Mouse (Mus musculus): ENCODE measurements around the gene H2afy2. TPM values are rescaled to one million over a fixed set of nuclear protein-coding genes. Genes with fewer than 3 reads are reported as not detected.

Gene H2afy2
- polyA plus RNA-seq, 1 experiment from 2014 or later: 109 TPM

DNA sequence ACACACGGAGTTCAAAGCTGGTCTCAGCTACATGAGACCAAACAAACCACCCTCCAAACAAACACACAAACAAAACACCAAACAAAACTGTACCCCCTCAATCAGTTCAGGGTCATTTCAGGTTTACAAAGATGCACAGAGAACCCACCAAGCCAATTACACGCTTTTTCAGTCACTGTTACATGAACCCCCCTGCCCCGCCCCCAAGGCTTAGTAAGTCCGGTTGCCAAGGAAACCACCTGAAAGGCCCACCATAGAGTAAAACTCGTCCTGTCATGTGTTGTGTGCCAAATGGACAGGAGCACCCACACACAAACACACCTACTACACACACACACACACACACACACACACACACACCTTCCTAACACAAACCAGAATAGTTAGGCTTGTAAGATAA lies 18.4 kb downstream of the H2afy2 start:
- ATAC-seq (ENCODE audit: insufficient number of reproducible peaks, insufficient read depth, low FRiP score, low read depth): no peak
- Histone ChIP-seq H3K4me3 (ENCODE audit: low read depth, low read length) (no peak overlapping the region), H3K4me2 (replicated peaks; ENCODE audit: low read depth, low read length) (no peak overlapping the region), H3K36me3 (ENCODE audit: control insufficient read depth, insufficient read depth, low read length) (no peaks in the 10 kb centered on the region), H3K9me3 (ENCODE audit: control insufficient read depth, low read depth, low read length) (no peaks in the 10 kb centered on the region), H3K9ac (replicated peaks; ENCODE audit: low read depth, low read length) (no peak overlapping the region), H3K27me3 (ENCODE audit: control insufficient read depth, insufficient read depth, low read length) (no peaks in the 10 kb centered on the region), H3K27ac (ENCODE audit: low read length) (no peak overlapping the region), H3K4me1 (ENCODE audit: control insufficient read depth, insufficient read depth, low read length) (peaks cover 10% of the 10 kb centered on the region)
- 66% methylated on average over 5 of the region's 5 CpGs for WGBS

DNA sequence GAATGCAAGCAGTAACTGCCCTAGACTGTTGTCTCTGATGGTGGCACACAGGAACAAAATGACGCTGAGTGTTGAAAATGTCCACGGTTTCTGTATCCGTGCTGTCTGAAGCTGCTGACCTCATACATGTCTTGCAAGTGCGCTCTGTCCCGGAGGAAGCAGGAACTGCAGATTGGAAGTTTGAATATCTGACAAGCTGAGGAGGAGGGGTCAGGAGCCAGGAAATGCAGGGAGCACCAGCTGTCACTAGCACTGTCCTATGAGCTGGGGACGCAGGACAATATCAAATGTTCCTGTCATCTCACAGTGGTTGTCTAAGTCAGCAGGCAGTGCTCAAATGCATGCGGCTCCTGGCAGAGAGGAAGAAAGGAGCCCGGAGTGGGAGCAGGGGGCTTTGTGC lies 19.3 kb downstream of the H2afy2 start:
- Histone ChIP-seq H3K27me3 (ENCODE audit: control insufficient read depth, insufficient read depth, low read length) (no peaks in the 10 kb centered on the region), H3K4me1 (ENCODE audit: control insufficient read depth, insufficient read depth, low read length) (peaks cover 16% of the 10 kb centered on the region), H3K36me3 (ENCODE audit: control insufficient read depth, insufficient read depth, low read length) (no peaks in the 10 kb centered on the region), H3K27ac (ENCODE audit: low read length) (no peak overlapping the region), H3K4me3 (ENCODE audit: low read depth, low read length) (no peak overlapping the region), H3K4me2 (replicated peaks; ENCODE audit: low read depth, low read length) (no peak overlapping the region), H3K9ac (replicated peaks; ENCODE audit: low read depth, low read length) (no peak overlapping the region), H3K9me3 (ENCODE audit: control insufficient read depth, low read depth, low read length) (no peaks in the 10 kb centered on the region)
- WGBS: 73% methylated on average over 8 of the region's 8 CpGs
- no peak for ATAC-seq (ENCODE audit: insufficient number of reproducible peaks, insufficient read depth, low FRiP score, low read depth)

DNA sequence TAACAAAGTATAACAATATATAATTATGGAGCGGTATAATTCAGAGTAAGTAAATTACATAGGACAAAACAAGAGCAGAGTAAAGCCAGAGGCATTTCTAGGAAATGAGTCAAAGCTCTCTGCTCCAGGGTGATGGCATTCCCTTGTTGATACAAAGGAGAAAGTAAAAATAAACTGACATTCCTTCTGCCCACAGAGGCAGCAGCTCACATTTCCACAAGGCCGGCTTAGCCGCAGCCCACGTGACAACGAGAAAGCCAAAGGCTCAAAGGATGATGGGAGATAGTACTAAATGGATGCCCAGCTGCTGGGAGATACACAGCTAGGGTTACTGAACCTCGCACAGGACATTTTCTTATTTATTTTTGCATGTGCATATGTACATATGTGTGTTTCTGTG lies 24.1 kb downstream of the H2afy2 start:
- Histone ChIP-seq H3K4me1 (ENCODE audit: control insufficient read depth, insufficient read depth, low read length) (peaks cover 6% of the 10 kb centered on the region), H3K27ac (ENCODE audit: low read length) (no peak overlapping the region), H3K9ac (replicated peaks; ENCODE audit: low read depth, low read length) (no peak overlapping the region), H3K4me2 (replicated peaks; ENCODE audit: low read depth, low read length) (no peak overlapping the region), H3K9me3 (ENCODE audit: control insufficient read depth, low read depth, low read length) (no peaks in the 10 kb centered on the region), H3K36me3 (ENCODE audit: control insufficient read depth, insufficient read depth, low read length) (peaks cover 10% of the 10 kb centered on the region), H3K4me3 (ENCODE audit: low read depth, low read length) (no peak overlapping the region), H3K27me3 (ENCODE audit: control insufficient read depth, insufficient read depth, low read length) (no peaks in the 10 kb centered on the region)
- 22% methylated on average over 6 of the region's 6 CpGs for WGBS
- ATAC-seq (ENCODE audit: insufficient number of reproducible peaks, insufficient read depth, low FRiP score, low read depth): peak; percentile 56; the same call in 1 of the 2 replicates

DNA sequence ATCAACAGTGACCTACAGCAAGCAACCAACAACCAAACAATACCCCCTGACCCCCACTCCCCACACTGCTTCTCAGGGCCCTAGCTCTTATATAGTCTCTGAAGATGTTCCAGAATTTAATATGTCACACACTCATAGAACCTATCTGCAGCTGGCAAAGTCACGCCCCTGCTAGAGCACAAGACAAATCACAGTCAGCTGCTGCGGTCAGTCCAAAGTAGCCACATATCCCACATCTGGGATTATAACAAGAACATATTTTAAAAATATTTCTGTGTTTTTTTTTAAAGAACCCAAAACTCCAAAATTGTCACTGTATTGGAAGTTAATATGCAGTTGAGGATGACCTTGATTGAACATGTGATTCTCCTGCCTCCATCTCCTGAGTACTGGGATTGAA lies 25.0 kb downstream of the H2afy2 start:
- ATAC-seq (ENCODE audit: insufficient number of reproducible peaks, insufficient read depth, low FRiP score, low read depth): no peak
- H3K9me3 ChIP-seq (ENCODE audit: control insufficient read depth, low read depth, low read length): no peaks in the 10 kb centered on the region
- WGBS: 85% methylated on average over 2 of the region's 2 CpGs
- peaks cover 6% of the 10 kb centered on the region; the same call in 1 of the 2 replicates for H3K4me1 ChIP-seq (ENCODE audit: control insufficient read depth, insufficient read depth, low read length)
- H3K27me3 ChIP-seq (ENCODE audit: control insufficient read depth, insufficient read depth, low read length): no peaks in the 10 kb centered on the region
- H3K27ac ChIP-seq (ENCODE audit: low read length): no peak overlapping the region
- H3K36me3 ChIP-seq (ENCODE audit: control insufficient read depth, insufficient read depth, low read length): peaks cover 15% of the 10 kb centered on the region
- no peak overlapping the region for H3K9ac ChIP-seq (replicated peaks; ENCODE audit: low read depth, low read length)
- H3K4me3 ChIP-seq (ENCODE audit: low read depth, low read length): no peak overlapping the region
- H3K4me2 ChIP-seq (replicated peaks; ENCODE audit: low read depth, low read length): no peak overlapping the region

DNA sequence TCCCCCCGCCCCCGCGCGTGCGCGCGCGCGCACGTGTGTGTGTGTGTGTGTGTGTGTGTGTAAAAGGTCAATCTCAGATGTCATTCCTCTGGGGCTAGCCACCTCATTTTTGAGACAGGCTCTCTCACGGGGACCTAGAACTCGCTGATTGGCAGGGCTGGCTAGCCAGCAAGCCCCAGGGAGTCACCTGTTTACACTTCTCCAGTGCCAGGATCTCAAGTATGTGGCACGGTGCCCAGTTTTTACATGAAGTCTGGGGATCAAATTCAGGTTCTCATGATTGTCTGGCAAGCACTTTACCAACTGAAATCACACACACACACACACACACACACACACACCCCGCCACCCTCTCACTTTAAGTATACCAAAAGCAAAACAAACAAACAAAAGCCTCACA lies 26.9 kb downstream of the H2afy2 start:
- no peak overlapping the region for H3K4me2 ChIP-seq (replicated peaks; ENCODE audit: low read depth, low read length)
- H3K4me3 ChIP-seq (ENCODE audit: low read depth, low read length): no peak overlapping the region
- peaks cover 23% of the 10 kb centered on the region for H3K36me3 ChIP-seq (ENCODE audit: control insufficient read depth, insufficient read depth, low read length)
- H3K9me3 ChIP-seq (ENCODE audit: control insufficient read depth, low read depth, low read length): no peaks in the 10 kb centered on the region
- no peak overlapping the region for H3K27ac ChIP-seq (ENCODE audit: low read length)
- 86% methylated on average over 14 of the region's 14 CpGs for WGBS
- no peaks in the 10 kb centered on the region for H3K27me3 ChIP-seq (ENCODE audit: control insufficient read depth, insufficient read depth, low read length)
- ATAC-seq (ENCODE audit: insufficient number of reproducible peaks, insufficient read depth, low FRiP score, low read depth): no peak; the same call in 1 of the 2 replicates
- peaks cover 6% of the 10 kb centered on the region; the same call in 1 of the 2 replicates for H3K4me1 ChIP-seq (ENCODE audit: control insufficient read depth, insufficient read depth, low read length)
- no peak overlapping the region for H3K9ac ChIP-seq (replicated peaks; ENCODE audit: low read depth, low read length)

DNA sequence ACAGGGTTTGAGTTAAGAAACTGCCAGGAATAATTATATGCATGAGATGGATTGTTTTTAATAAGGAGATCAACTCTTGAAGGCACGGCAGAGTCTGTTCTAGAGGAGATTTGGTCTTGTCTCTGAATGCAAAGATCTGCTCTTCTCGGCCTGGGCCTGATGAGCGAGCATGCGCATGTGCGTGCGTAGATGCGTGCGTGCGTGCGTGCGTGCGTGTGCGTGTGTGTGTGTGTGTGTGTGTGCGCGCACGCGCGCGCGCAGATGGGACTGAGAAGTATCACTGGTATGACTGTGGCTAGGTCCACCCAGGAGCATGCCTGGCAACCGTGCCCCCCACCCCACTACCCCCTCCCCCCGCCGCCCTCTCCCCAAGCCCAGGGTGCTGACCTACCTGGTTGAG lies 30.9 kb downstream of the H2afy2 start:
- Histone ChIP-seq H3K4me2 (replicated peaks; ENCODE audit: low read depth, low read length) (no peak overlapping the region), H3K27me3 (ENCODE audit: control insufficient read depth, insufficient read depth, low read length) (no peaks in the 10 kb centered on the region), H3K4me1 (ENCODE audit: control insufficient read depth, insufficient read depth, low read length) (no peaks in the 10 kb centered on the region), H3K36me3 (ENCODE audit: control insufficient read depth, insufficient read depth, low read length) (peaks cover 46% of the 10 kb centered on the region), H3K4me3 (ENCODE audit: low read depth, low read length) (no peak overlapping the region), H3K9me3 (ENCODE audit: control insufficient read depth, low read depth, low read length) (no peaks in the 10 kb centered on the region), H3K27ac (ENCODE audit: low read length) (no peak overlapping the region), H3K9ac (replicated peaks; ENCODE audit: low read depth, low read length) (no peak overlapping the region)
- ATAC-seq (ENCODE audit: insufficient number of reproducible peaks, insufficient read depth, low FRiP score, low read depth): no peak
- WGBS: 96% methylated on average over 23 of the region's 23 CpGs

DNA sequence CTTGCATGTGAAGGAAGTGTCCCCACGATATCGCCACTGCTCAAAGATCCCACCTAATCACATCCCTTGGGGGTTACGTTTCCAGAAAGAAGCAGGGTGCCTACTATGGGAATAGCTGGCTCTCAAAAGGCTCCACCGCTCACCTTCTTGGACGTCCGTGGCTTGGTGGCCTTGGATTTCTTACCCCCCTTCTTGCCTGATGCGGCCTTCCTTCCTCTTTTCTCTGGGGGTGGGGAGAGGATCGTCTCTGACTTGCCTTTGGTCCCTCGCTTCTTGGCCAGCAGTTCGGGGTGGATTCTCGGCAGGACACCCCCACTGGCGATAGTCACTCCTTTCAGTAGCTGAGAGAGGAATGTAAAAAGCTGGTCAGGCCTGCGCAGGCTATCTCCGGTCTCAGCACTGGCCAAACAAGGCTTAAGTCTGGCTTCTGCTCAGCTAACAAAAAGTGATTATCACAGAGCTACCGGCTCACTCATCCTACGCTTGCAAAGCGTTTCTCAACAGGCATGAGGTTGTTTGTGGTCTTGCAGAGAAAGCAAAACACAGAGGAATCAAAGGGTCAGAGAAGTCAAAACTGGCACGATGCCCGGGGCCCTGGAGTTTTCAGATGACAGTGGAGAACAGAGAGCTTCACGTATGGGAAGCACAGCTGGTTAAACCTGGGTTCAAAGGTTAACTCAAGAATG lies 32.3 kb downstream of the H2afy2 start:
- H3K9ac ChIP-seq (replicated peaks; ENCODE audit: low read depth, low read length): no peak overlapping the region
- H3K27ac ChIP-seq (ENCODE audit: low read length): no peak overlapping the region
- no peaks in the 10 kb centered on the region for H3K27me3 ChIP-seq (ENCODE audit: control insufficient read depth, insufficient read depth, low read length)
- no peaks in the 10 kb centered on the region for H3K4me1 ChIP-seq (ENCODE audit: control insufficient read depth, insufficient read depth, low read length)
- H3K9me3 ChIP-seq (ENCODE audit: control insufficient read depth, low read depth, low read length): no peaks in the 10 kb centered on the region
- no peak overlapping the region for H3K4me2 ChIP-seq (replicated peaks; ENCODE audit: low read depth, low read length)
- WGBS: 85% methylated on average over 20 of the region's 20 CpGs
- no peak overlapping the region for H3K4me3 ChIP-seq (ENCODE audit: low read depth, low read length)
- peaks cover 60% of the 10 kb centered on the region for H3K36me3 ChIP-seq (ENCODE audit: control insufficient read depth, insufficient read depth, low read length)
- no peak for ATAC-seq (ENCODE audit: insufficient number of reproducible peaks, insufficient read depth, low FRiP score, low read depth)

DNA sequence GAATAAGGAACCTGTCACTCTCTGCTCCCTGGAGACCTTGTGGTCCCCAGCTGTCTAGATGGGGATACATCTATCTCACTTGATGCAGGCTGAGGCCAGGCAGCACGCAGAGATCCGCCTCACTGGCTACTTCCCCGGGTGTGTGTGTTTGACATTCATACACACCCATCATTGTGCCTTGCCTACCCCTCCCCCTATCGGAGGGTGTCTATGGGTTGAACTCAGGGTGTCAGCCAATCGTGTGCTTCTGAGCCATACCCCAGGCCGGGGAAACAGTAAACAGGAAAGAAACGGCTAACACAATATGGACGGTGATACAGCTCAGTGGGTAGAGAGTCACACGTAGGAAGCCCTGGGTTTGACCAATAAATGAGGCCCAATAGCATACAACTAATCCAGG lies 33.9 kb downstream of the H2afy2 start:
- 0 out of 2 replicates have a peak, but pooled peaks cover 4% of the 10 kb centered on the region for H3K9me3 ChIP-seq (ENCODE audit: control insufficient read depth, low read depth, low read length)
- ATAC-seq (ENCODE audit: insufficient number of reproducible peaks, insufficient read depth, low FRiP score, low read depth): 0 out of 2 replicates have a peak, but pooled peaks have one; percentile 23
- no peaks in the 10 kb centered on the region for H3K27me3 ChIP-seq (ENCODE audit: control insufficient read depth, insufficient read depth, low read length)
- H3K36me3 ChIP-seq (ENCODE audit: control insufficient read depth, insufficient read depth, low read length): peaks cover 67% of the 10 kb centered on the region
- WGBS: 70% methylated on average over 9 of the region's 9 CpGs
- H3K4me3 ChIP-seq (ENCODE audit: low read depth, low read length): no peak overlapping the region
- no peak overlapping the region for H3K4me2 ChIP-seq (replicated peaks; ENCODE audit: low read depth, low read length)
- H3K27ac ChIP-seq (ENCODE audit: low read length): no peak overlapping the region
- no peaks in the 10 kb centered on the region for H3K4me1 ChIP-seq (ENCODE audit: control insufficient read depth, insufficient read depth, low read length)
- H3K9ac ChIP-seq (replicated peaks; ENCODE audit: low read depth, low read length): no peak overlapping the region

DNA sequence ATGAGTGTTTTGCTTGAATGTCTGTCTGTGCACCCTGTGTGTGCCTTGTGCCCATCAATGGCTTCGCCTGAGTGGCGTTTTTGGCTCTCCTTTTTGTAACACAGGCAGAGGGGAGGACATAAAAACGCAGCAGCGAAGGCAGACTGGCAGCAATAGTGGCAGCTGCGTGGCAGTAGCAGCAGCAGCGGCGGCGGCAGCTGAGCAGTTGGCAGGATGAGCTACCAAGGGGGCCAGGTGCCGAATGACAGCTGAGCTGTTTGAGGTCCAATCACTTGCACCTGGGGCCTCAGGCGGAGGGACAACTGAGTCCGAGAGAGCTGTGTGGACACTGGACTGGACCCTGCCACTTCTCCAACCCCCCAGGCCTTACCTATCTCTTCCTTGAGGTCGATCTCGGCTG lies 36.6 kb downstream of the H2afy2 start:
- peaks cover 78% of the 10 kb centered on the region for H3K36me3 ChIP-seq (ENCODE audit: control insufficient read depth, insufficient read depth, low read length)
- no peak overlapping the region for H3K4me3 ChIP-seq (ENCODE audit: low read depth, low read length)
- H3K9ac ChIP-seq (replicated peaks; ENCODE audit: low read depth, low read length): no peak overlapping the region
- no peaks in the 10 kb centered on the region for H3K27me3 ChIP-seq (ENCODE audit: control insufficient read depth, insufficient read depth, low read length)
- 0 out of 2 replicates have a peak, but pooled peaks cover 4% of the 10 kb centered on the region for H3K9me3 ChIP-seq (ENCODE audit: control insufficient read depth, low read depth, low read length)
- ATAC-seq (ENCODE audit: insufficient number of reproducible peaks, insufficient read depth, low FRiP score, low read depth): no peak
- WGBS: 95% methylated on average over 13 of the region's 13 CpGs
- H3K4me1 ChIP-seq (ENCODE audit: control insufficient read depth, insufficient read depth, low read length): no peaks in the 10 kb centered on the region
- H3K27ac ChIP-seq (ENCODE audit: low read length): no peak overlapping the region
- no peak overlapping the region for H3K4me2 ChIP-seq (replicated peaks; ENCODE audit: low read depth, low read length)
